Mouse (Mus musculus) naive thymus-derived CD4-positive, alpha-beta T cell, adult 5 months (primary cell): ENCODE data around the gene Tmem223. TPM values are rescaled to one million over a fixed set of nuclear protein-coding genes. Genes with fewer than 3 reads are reported as not detected.

Experiments used
- polyA plus RNA-seq: library from polyadenylated mRNA; unstranded; fragments of 100-300 nt; shearing (Covaris generic); gene quantifications from one replicate; pipeline ENCODE4 v1.2.1, GENCODE M21; 2017

Tmem223 gene
- polyA plus RNA-seq, 1 experiment from 2014 or later = 38.8 TPM

Other genes starting within 250 kb of the Tmem223 start
- 0.10 TPM for gene Slc22a8, start 179.7 kb upstream of the Tmem223 start, polyA plus RNA-seq
- not detected for gene Slc22a6, start 153.0 kb upstream of the Tmem223 start, polyA plus RNA-seq
- gene Chrm1, start 107.2 kb upstream of the Tmem223 start, polyA plus RNA-seq = not detected
- 240 TPM for gene Slc3a2, start 47.6 kb upstream of the Tmem223 start, polyA plus RNA-seq
- gene Wdr74, start 35.2 kb upstream of the Tmem223 start, polyA plus RNA-seq = 121 TPM
- 0.87 TPM for gene 1700092M07Rik, start 30.3 kb upstream of the Tmem223 start, polyA plus RNA-seq
- 294 TPM for gene Stx5a, start 29.6 kb upstream of the Tmem223 start, polyA plus RNA-seq
- gene Nxf1, start 13.9 kb upstream of the Tmem223 start, polyA plus RNA-seq = 453 TPM
- gene Tmem179b, start 3.5 kb downstream of the Tmem223 start, polyA plus RNA-seq = 150 TPM
- 9.4 TPM for gene Taf6l, start 15.4 kb downstream of the Tmem223 start, polyA plus RNA-seq
- gene Polr2g, start 27.6 kb downstream of the Tmem223 start, polyA plus RNA-seq = 86.1 TPM
- gene Zbtb3, start 31.6 kb downstream of the Tmem223 start, polyA plus RNA-seq = 0.57 TPM
- gene Ttc9c, start 48.3 kb downstream of the Tmem223 start, polyA plus RNA-seq = 25.8 TPM
- gene Hnrnpul2, start 49.0 kb downstream of the Tmem223 start, polyA plus RNA-seq = 13.8 TPM
- gene AC129217.1, start 58.8 kb downstream of the Tmem223 start, polyA plus RNA-seq = not detected
- gene Bscl2, start 66.5 kb downstream of the Tmem223 start, polyA plus RNA-seq = 59.1 TPM
- gene Gng3, start 68.2 kb downstream of the Tmem223 start, polyA plus RNA-seq = not detected
- not detected for gene Lrrn4cl, start 79.8 kb downstream of the Tmem223 start, polyA plus RNA-seq
- 149 TPM for gene Ubxn1, start 100.5 kb downstream of the Tmem223 start, polyA plus RNA-seq
- 44.5 TPM for gene Uqcc3, start 109.9 kb downstream of the Tmem223 start, polyA plus RNA-seq
- gene Lbhd1, start 112.7 kb downstream of the Tmem223 start, polyA plus RNA-seq = 34.3 TPM
- not detected for gene Gm49403, start 112.9 kb downstream of the Tmem223 start, polyA plus RNA-seq
- 22.7 TPM for gene 1810009A15Rik, start 117.9 kb downstream of the Tmem223 start, polyA plus RNA-seq
- gene Gm49416, start 117.9 kb downstream of the Tmem223 start, polyA plus RNA-seq = not detected
- 35.9 TPM for gene Ints5, start 122.0 kb downstream of the Tmem223 start, polyA plus RNA-seq
- gene Ganab, start 127.1 kb downstream of the Tmem223 start, polyA plus RNA-seq = 100 TPM
- 32.9 TPM for gene B3gat3, start 149.4 kb downstream of the Tmem223 start, polyA plus RNA-seq
- 2.0 TPM for gene Rom1, start 158.4 kb downstream of the Tmem223 start, polyA plus RNA-seq
- 57.6 TPM for gene Eml3, start 158.6 kb downstream of the Tmem223 start, polyA plus RNA-seq
- gene Mta2, start 170.9 kb downstream of the Tmem223 start, polyA plus RNA-seq = 257 TPM
- gene Tut1, start 182.9 kb downstream of the Tmem223 start, polyA plus RNA-seq = 47.6 TPM
- 375 TPM for gene Eef1g, start 196.0 kb downstream of the Tmem223 start, polyA plus RNA-seq
- gene Ahnak, start 218.3 kb downstream of the Tmem223 start, polyA plus RNA-seq = 8.7 TPM